In genomic region chr5:110521822-110522221, GRCm38 (mm10) we compare ENCODE assay signal across 29 mouse cellular contexts. TPM values are rescaled to one million over a fixed set of nuclear protein-coding genes. Genes with fewer than 3 reads are reported as not detected.
A peak's percentile ranks its signal among the peaks of the same experiment; 100 is the strongest.
DNase-seq lines count a peak whose midpoint lies in the region; ATAC-seq and TF ChIP-seq lines count a peak whose summit lies in the region.
"Had no signal": no experiment of that assay in that cellular context is flagged by ENCODE, and none has a peak within 500 bp of the region (broad histone marks: within the 10 kb centered on the region; RNA-seq: fewer than 3 reads in every experiment).

No protein-coding gene starts in this region.

- 30% methylated on average over 7 of the region's 7 CpGs for WGBS in stomach, embryonic 15.5 days
- 25% methylated on average over 7 of the region's 7 CpGs for WGBS in stomach, postnatal 0 days

- no peaks in the 10 kb centered on the region for H3K4me1 ChIP-seq in stomach, embryonic 15.5 days
- no peaks in the 10 kb centered on the region for H3K4me1 ChIP-seq in stomach, postnatal 0 days (replicated peaks; ENCODE audit: control insufficient read depth, insufficient read depth)
- H3K4me1 ChIP-seq: heart, embryonic 12.5 days; limb, embryonic 12.5 days had no signal

- TF ChIP-seq CTCF in left cerebral cortex, adult 2 months (IDR thresholded peaks at IDR 0.05), result no peak
- no peak for TF ChIP-seq CTCF in stomach, postnatal 0 days (IDR thresholded peaks at IDR 0.05; ENCODE audit: low read depth)

- no peaks in the 10 kb centered on the region for H3K27me3 ChIP-seq in stomach, embryonic 15.5 days (replicated peaks)
- no peaks in the 10 kb centered on the region for H3K27me3 ChIP-seq in stomach, postnatal 0 days (ENCODE audit: control insufficient read depth, insufficient read depth, low read length)
- H3K27me3 ChIP-seq: CH12.LX; neural tube, embryonic 15.5 days had no signal

- H3K27ac ChIP-seq in left cerebral cortex, adult 2 months, result peak overlapping the region; percentile 72
- no peak overlapping the region for H3K27ac ChIP-seq in stomach, embryonic 15.5 days
- H3K27ac ChIP-seq in stomach, postnatal 0 days (replicated peaks), result no peak overlapping the region
- H3K27ac ChIP-seq: limb, embryonic 12.5 days; macrophage; neural tube, embryonic 15.5 days had no signal

- no peak for TF ChIP-seq EP300 in stomach, postnatal 0 days (optimal IDR thresholded peaks at IDR 0.05)

- no peaks in the 10 kb centered on the region for H3K36me3 ChIP-seq in stomach, embryonic 15.5 days
- no peaks in the 10 kb centered on the region for H3K36me3 ChIP-seq in stomach, postnatal 0 days (ENCODE audit: control insufficient read depth, insufficient read depth, low read length)
- H3K36me3 ChIP-seq: G1E; heart, embryonic 12.5 days; limb, embryonic 12.5 days; neural tube, embryonic 15.5 days had no signal

- H3K4me2 ChIP-seq in stomach, embryonic 15.5 days, result peak overlapping the region; percentile 8; the same call in 1 of the 2 replicates
- no peak overlapping the region for H3K4me2 ChIP-seq in stomach, postnatal 0 days (replicated peaks; ENCODE audit: low read depth)
- H3K4me2 ChIP-seq: heart, embryonic 12.5 days; limb, embryonic 12.5 days; liver, embryonic 11.5 days; neural tube, embryonic 15.5 days had no signal

- ATAC-seq in stomach, embryonic 15.5 days (ENCODE audit: insufficient read depth, low FRiP score, low read depth), result no peak
- ATAC-seq in stomach, postnatal 0 days (ENCODE audit: low FRiP score, low TSS enrichment), result no peak
- ATAC-seq: intestine, postnatal 0 days; liver, postnatal 0 days; lung, postnatal 0 days; Patski had no signal

- H3K4me3 ChIP-seq in left cerebral cortex, adult 2 months, result no peak overlapping the region
- no peak overlapping the region for H3K4me3 ChIP-seq in stomach, embryonic 15.5 days (replicated peaks)
- no peak overlapping the region for H3K4me3 ChIP-seq in stomach, postnatal 0 days (ENCODE audit: low read depth, low read length)
- H3K4me3 ChIP-seq: heart, embryonic 12.5 days; limb, embryonic 12.5 days; neural tube, embryonic 15.5 days had no signal

- DNase-seq in frontal cortex, postnatal 36 days (ENCODE audit: low spot score in 2 of 2), result peak; percentile 38 to 46
- DNase-seq in frontal cortex, postnatal 10 days (ENCODE audit: low spot score in 2 of 2), result no peak
- peak in 1 of 2 experiments; percentile 26 for DNase-seq in left cerebral cortex, adult 2 months (ENCODE audit: extremely low spot score in 1 of 2, low spot score in 2 of 2)
- DNase-seq in left cerebral cortex, postnatal 4 days, result no peak
- no peak for DNase-seq in stomach, postnatal 0 days (ENCODE audit: low spot score)
- peak; percentile 70 for DNase-seq in telencephalon, adult 2 months (ENCODE audit: low read depth, low spot score)
- no peak for DNase-seq in c-Kit-positive CD71-positive TER-119-positive erythroid progenitor cells, embryonic 14.5 days (ENCODE audit: low spot score)
- DNase-seq: adrenal gland, postnatal 36 days; B cell, adult 2 months; cerebellum, adult 18-20 months; cerebellum, postnatal 14 days; embryo, embryonic 11 days; gastrocnemius, postnatal 14 days; heart, adult 11 months; heart, postnatal 14 days; kidney, postnatal 25 days; liver, postnatal 0 days had no signal

- intact Hi-C loops in left cerebral cortex, adult 2 months (cut with DNase I), result loop anchor here (1.0 kb wide), 4 partner anchors 22 to 73 kb away; partner anchors contain the start of gene Galnt9
- intact Hi-C loops in left cerebral cortex, postnatal 4 days (cut with DNase I), result no loop called here

- H3K9ac ChIP-seq in stomach, embryonic 15.5 days, result no peak overlapping the region
- H3K9ac ChIP-seq in stomach, postnatal 0 days (ENCODE audit: low read length), result no peak overlapping the region
- H3K9ac ChIP-seq: heart, embryonic 12.5 days; limb, embryonic 12.5 days; liver, postnatal 0 days; neural tube, embryonic 15.5 days had no signal

- H3K9me3 ChIP-seq in stomach, embryonic 15.5 days, result no peaks in the 10 kb centered on the region
- no peaks in the 10 kb centered on the region for H3K9me3 ChIP-seq in stomach, postnatal 0 days (ENCODE audit: control insufficient read depth, low read length)
- H3K9me3 ChIP-seq: G1E; heart, embryonic 12.5 days; limb, embryonic 12.5 days; neural tube, embryonic 15.5 days had no signal

RNA-seq across cellular contexts. Expression of gene Galnt9, which starts 22.3 kb away (rescaled TPM):
- total RNA-seq in left cerebral cortex, adult 2 months (2021), result 100 to 1,000 TPM; 103 to 119 TPM
- total RNA-seq in left cerebral cortex, postnatal 4 days (2021), result 10 to 100 TPM; 31.7 to 33.7 TPM
- 0.46 and 0.71 TPM in 2 replicates for polyA plus RNA-seq in stomach, embryonic 15.5 days (2015; fragmentation: Nextera tagmentation; extraction: Ambion mirVana)
- polyA plus RNA-seq in stomach, postnatal 0 days (2015; fragmentation: Nextera tagmentation; extraction: Ambion mirVana), result 0.18 and 0.29 TPM in 2 replicates
- total RNA-seq: CH12.LX; gastrocnemius, postnatal 14 days; heart, postnatal 14 days had no signal
- polyA plus RNA-seq: G1E; heart, embryonic 12.5 days; kidney, embryonic 14.5 days; Patski had no signal

Comparison
In these comparisons a context has a peak if more than half of its experiments do, and no peak if none do; other contexts are left out.
1. DNase-seq: peak in frontal cortex, postnatal 36 days (2 of 2) and telencephalon, adult 2 months (single experiment); none in frontal cortex, postnatal 10 days (0 of 2), left cerebral cortex, postnatal 4 days (single experiment), stomach, postnatal 0 days (single experiment) and c-Kit-positive CD71-positive TER-119-positive erythroid progenitor cells, embryonic 14.5 days (single experiment).